Mouse (Mus musculus): ENCODE measurements around the gene Gm20517. TPM values are rescaled to one million over a fixed set of nuclear protein-coding genes. Genes with fewer than 3 reads are reported as not detected.
"Not testable (repeated sequence)": the region's sequence is repeated elsewhere in the genome, so short reads cannot be mapped to it uniquely, and the experiment has no call there.

Gene Gm20517
- polyA plus RNA-seq, 1 experiment, result 1.7 TPM

DNA sequence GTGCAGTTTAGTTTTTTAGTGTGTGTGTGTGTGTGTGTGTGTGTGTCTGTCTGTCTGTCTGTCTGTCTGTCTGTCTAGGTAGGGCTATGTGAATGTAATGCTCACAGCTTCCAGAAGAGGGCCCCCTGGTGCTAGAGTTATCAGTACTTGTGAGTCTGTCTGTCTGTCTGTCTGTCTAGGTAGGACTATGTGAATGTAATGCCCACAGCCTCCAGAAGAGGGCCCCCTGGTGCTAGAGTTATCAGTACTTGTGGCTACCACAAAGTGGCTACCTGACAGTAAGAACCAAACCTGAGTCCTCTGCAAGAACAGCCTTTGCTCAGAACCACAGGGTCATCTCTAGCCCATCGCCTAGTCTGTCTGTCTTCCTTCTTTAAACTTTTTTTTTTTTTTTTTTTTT, 35.3 kb downstream of the Gm20517 start:
- H3K4me1 ChIP-seq (ENCODE audit: control insufficient read depth, insufficient read depth, insufficient read length, low read length), result no peaks in the 10 kb centered on the region
- H3K36me3 ChIP-seq (ENCODE audit: control insufficient read depth, insufficient read depth, low read length), result peaks cover 1% of the 10 kb centered on the region; the same call in 1 of the 2 replicates
- H3K4me3 ChIP-seq (ENCODE audit: low read depth, low read length), result no peak overlapping the region
- H3K27me3 ChIP-seq (ENCODE audit: control insufficient read depth, insufficient read depth, low read length), result no peaks in the 10 kb centered on the region
- H3K27ac ChIP-seq (ENCODE audit: insufficient read depth, low read depth, low read length), result no peak overlapping the region
- TF ChIP-seq CTCF (IDR thresholded peaks at IDR 0.05; ENCODE audit: extremely low read depth, insufficient read length, insufficient replicate concordance, low read depth, low read length), result peak; percentile 42; the same call in 1 of the 2 replicates
- TF ChIP-seq POLR2A (IDR thresholded peaks at IDR 0.05; ENCODE audit: low read depth, low read length), result no peak
- WGBS, result 88% methylated on average over 1 of the region's 1 CpGs

DNA sequence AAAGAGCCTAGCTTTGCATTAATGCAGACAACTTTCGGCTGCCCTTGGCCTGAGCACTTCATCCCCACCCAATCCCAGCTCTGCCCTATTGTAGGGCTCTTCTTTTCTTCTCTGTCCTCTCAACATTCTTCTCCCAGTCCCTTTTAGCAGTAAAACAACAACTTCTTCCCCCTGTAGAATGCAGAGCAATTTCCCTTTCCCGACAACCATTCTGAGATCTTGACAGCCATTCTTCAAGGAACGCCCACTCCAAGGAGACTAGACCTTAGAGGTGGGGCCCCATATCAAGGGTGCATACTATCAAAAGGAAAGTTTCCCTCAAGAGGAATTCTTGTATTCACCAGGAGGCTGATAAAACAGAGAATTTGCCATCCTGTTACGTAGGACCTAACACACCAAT, 37.6 kb downstream of the Gm20517 start:
- TF ChIP-seq CTCF (IDR thresholded peaks at IDR 0.05; ENCODE audit: extremely low read depth, insufficient read length, insufficient replicate concordance, low read depth, low read length) (no peak), POLR2A (IDR thresholded peaks at IDR 0.05; ENCODE audit: low read depth, low read length) (no peak)
- H3K27me3 ChIP-seq (ENCODE audit: control insufficient read depth, insufficient read depth, low read length), result no peaks in the 10 kb centered on the region
- 85% methylated on average over 4 of the region's 4 CpGs for WGBS
- no peaks in the 10 kb centered on the region for H3K4me1 ChIP-seq (ENCODE audit: control insufficient read depth, insufficient read depth, insufficient read length, low read length)
- H3K27ac ChIP-seq (ENCODE audit: insufficient read depth, low read depth, low read length), result no peak overlapping the region
- H3K4me3 ChIP-seq (ENCODE audit: low read depth, low read length), result no peak overlapping the region
- H3K36me3 ChIP-seq (ENCODE audit: control insufficient read depth, insufficient read depth, low read length), result peaks cover 1% of the 10 kb centered on the region; the same call in 1 of the 2 replicates

DNA sequence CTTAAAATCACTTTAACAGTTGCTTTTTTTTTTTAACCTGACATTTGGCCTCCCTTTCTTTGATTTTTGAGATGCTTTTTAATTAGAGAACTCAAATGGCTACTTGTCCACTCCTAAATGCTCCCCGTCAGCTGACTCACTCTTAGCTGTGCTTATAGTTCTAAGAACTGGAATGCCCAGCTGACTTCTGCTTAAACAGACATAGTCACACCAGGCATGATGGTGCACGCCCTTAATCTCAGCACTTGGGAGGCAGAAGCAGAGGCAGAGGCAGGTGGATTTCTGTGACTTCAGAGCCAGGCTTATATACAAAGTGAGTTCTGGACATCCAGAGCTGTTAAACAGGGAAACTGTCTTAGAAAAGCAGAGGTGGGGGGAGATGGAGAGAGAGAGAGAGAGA, 40.6 kb downstream of the Gm20517 start:
- Histone ChIP-seq H3K36me3 (ENCODE audit: control insufficient read depth, insufficient read depth, low read length) (peaks cover 1% of the 10 kb centered on the region; the same call in 1 of the 2 replicates), H3K4me3 (ENCODE audit: low read depth, low read length) (no peak overlapping the region), H3K27me3 (ENCODE audit: control insufficient read depth, insufficient read depth, low read length) (no peaks in the 10 kb centered on the region), H3K4me1 (ENCODE audit: control insufficient read depth, insufficient read depth, insufficient read length, low read length) (no peaks in the 10 kb centered on the region), H3K27ac (ENCODE audit: insufficient read depth, low read depth, low read length) (no peak overlapping the region)
- no peak for TF ChIP-seq POLR2A (IDR thresholded peaks at IDR 0.05; ENCODE audit: low read depth, low read length)
- TF ChIP-seq CTCF (IDR thresholded peaks at IDR 0.05; ENCODE audit: extremely low read depth, insufficient read length, insufficient replicate concordance, low read depth, low read length), result no peak
- WGBS, result 89% methylated on average over 2 of the region's 2 CpGs

DNA sequence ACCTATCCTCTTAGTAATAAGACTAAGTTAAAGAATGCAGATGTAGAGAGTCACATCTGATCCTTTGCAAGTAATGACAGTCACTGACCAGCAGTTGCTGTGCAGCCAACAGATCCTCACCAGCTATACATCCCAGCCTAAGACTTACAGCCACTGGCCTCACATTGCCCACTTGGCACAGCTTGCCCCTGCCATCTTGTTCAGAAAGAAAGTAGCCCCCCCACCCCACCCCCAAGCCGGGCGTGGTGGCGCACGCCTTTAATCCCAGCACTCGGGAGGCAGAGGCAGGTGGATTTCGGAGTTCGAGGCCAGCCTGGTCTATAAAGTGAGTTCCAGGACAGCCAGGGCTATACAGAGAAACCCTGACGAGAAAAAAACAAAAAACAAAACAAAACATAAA, 43.0 kb downstream of the Gm20517 start:
- H3K36me3 ChIP-seq (ENCODE audit: control insufficient read depth, insufficient read depth, low read length); H3K27me3 ChIP-seq (ENCODE audit: control insufficient read depth, insufficient read depth, low read length); H3K4me3 ChIP-seq (ENCODE audit: low read depth, low read length); H3K4me1 ChIP-seq (ENCODE audit: control insufficient read depth, insufficient read depth, insufficient read length, low read length); H3K27ac ChIP-seq (ENCODE audit: insufficient read depth, low read depth, low read length): not testable (repeated sequence)
- 92% methylated on average over 8 of the region's 8 CpGs for WGBS

DNA sequence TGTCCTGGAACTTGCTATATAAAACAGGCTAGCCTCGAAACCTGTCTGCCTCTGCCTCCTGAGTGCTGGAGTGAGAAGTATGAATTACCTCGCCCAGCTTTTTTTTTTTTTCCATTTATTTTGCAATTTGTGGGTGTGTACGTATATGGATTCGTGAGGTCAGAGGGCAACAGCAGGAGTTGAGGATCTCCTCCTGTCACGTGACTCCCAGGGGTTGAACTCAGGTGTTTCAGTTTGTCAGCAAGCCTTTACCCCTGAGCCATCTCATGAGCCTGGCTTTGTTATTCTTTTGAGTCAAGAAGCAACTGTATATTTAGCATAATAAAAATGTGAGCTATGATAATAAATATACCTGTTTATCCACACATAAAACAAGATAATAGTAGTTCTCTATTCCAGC, 44.3 kb downstream of the Gm20517 start:
- H3K4me3 ChIP-seq (ENCODE audit: low read depth, low read length), result no peak overlapping the region
- 0 out of 2 replicates have a peak, but pooled peaks cover 1% of the 10 kb centered on the region for H3K36me3 ChIP-seq (ENCODE audit: control insufficient read depth, insufficient read depth, low read length)
- H3K27me3 ChIP-seq (ENCODE audit: control insufficient read depth, insufficient read depth, low read length), result no peaks in the 10 kb centered on the region
- no peaks in the 10 kb centered on the region for H3K4me1 ChIP-seq (ENCODE audit: control insufficient read depth, insufficient read depth, insufficient read length, low read length)
- no peak for TF ChIP-seq POLR2A (IDR thresholded peaks at IDR 0.05; ENCODE audit: low read depth, low read length)
- no peak for TF ChIP-seq CTCF (IDR thresholded peaks at IDR 0.05; ENCODE audit: extremely low read depth, insufficient read length, insufficient replicate concordance, low read depth, low read length)
- no peak overlapping the region for H3K27ac ChIP-seq (ENCODE audit: insufficient read depth, low read depth, low read length)
- WGBS, result 47% methylated on average over 5 of the region's 5 CpGs

DNA sequence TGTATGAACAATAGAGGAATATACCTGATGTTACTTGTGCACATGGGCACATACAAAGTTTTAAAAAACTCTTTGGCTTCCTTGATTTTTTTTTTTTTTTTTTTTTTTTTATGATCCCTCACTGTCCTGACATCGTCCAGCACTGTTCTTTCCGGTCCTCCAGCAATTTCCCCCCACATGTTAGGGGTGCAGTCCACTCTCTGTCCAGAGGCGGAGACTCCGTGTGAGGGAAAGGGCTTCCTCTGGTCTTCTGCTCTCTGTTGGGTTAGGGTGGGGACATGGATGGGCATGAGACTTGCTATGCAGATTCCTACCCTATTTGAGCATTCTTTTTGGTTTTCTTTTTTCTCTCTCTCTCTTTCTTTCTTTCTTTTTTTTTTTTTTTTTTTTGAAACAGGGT, 46.5 kb downstream of the Gm20517 start:
- Histone ChIP-seq H3K4me1 (ENCODE audit: control insufficient read depth, insufficient read depth, insufficient read length, low read length) (no peaks in the 10 kb centered on the region), H3K27ac (ENCODE audit: insufficient read depth, low read depth, low read length) (no peak overlapping the region), H3K4me3 (ENCODE audit: low read depth, low read length) (no peak overlapping the region), H3K27me3 (ENCODE audit: control insufficient read depth, insufficient read depth, low read length) (no peaks in the 10 kb centered on the region), H3K36me3 (ENCODE audit: control insufficient read depth, insufficient read depth, low read length) (0 out of 2 replicates have a peak, but pooled peaks cover 1% of the 10 kb centered on the region)
- TF ChIP-seq CTCF (IDR thresholded peaks at IDR 0.05; ENCODE audit: extremely low read depth, insufficient read length, insufficient replicate concordance, low read depth, low read length), result no peak
- no peak for TF ChIP-seq POLR2A (IDR thresholded peaks at IDR 0.05; ENCODE audit: low read depth, low read length)
- WGBS, result 78% methylated on average over 4 of the region's 4 CpGs

DNA sequence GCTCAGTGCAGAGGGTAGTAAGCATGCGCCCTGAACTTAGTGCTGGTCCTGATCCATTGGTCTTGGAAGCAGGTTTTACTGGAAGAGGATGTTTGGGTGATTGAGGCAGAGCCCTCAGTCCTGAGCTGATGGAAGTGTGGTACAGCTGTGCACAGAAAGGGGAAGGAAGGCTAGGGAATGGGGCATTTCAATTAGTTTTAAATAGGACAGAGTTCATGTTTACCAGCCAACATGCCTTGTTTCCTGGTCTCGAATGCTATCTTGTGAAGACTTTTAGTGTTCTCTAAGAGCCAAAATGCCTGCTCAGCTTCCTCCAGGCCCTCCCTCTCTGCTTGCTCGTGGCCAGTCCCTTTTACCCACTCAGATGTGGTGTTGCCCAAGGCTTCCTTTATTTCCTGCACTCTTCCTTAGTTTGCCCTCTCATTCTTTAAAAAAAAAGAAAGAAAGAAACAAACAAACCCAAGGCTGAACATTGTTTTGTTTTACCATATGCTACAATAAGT, 47.4 kb downstream of the Gm20517 start:
- H3K36me3 ChIP-seq (ENCODE audit: control insufficient read depth, insufficient read depth, low read length), result 0 out of 2 replicates have a peak, but pooled peaks cover 1% of the 10 kb centered on the region
- H3K27me3 ChIP-seq (ENCODE audit: control insufficient read depth, insufficient read depth, low read length), result no peaks in the 10 kb centered on the region
- WGBS, result 39% methylated on average over 3 of the region's 3 CpGs
- no peak for TF ChIP-seq POLR2A (IDR thresholded peaks at IDR 0.05; ENCODE audit: low read depth, low read length)
- TF ChIP-seq CTCF (IDR thresholded peaks at IDR 0.05; ENCODE audit: extremely low read depth, insufficient read length, insufficient replicate concordance, low read depth, low read length), result no peak
- H3K4me1 ChIP-seq (ENCODE audit: control insufficient read depth, insufficient read depth, insufficient read length, low read length), result no peaks in the 10 kb centered on the region
- H3K27ac ChIP-seq (ENCODE audit: insufficient read depth, low read depth, low read length), result no peak overlapping the region
- H3K4me3 ChIP-seq (ENCODE audit: low read depth, low read length), result no peak overlapping the region
